Mouse (Mus musculus) myocyte (in vitro differentiated cells): Measurements from ENCODE around the gene Cdkl4. TPM values are rescaled to one million over a fixed set of nuclear protein-coding genes. Genes with fewer than 3 reads are reported as not detected.
A peak's percentile ranks its signal among the peaks of the same experiment; 100 is the strongest.

ENCODE experiments used
- H3K27me3 ChIP-seq: one replicate; pipeline ENCODE4 v1.6.1; 2011; ENCODE audit not compliant: control insufficient read depth, insufficient read depth, insufficient read length
- H3K36me3 ChIP-seq: one replicate; pipeline ENCODE4 v1.6.1; 2011; ENCODE audit not compliant: control insufficient read depth, insufficient read depth
- H3K4me2 ChIP-seq: one replicate; pipeline ENCODE4 v1.6.1; 2011; ENCODE audit warnings: low read depth, control low read depth
- H3K4me3 ChIP-seq: one replicate; pipeline ENCODE4 v1.5.1; 2011; ENCODE audit warnings: mild to moderate bottlenecking, control low read depth, moderate library complexity
- H3K79me2 ChIP-seq: one replicate; pipeline ENCODE4 v1.6.1; 2011; ENCODE audit not compliant: control insufficient read depth, insufficient read depth
- H3ac ChIP-seq: one replicate; pipeline ENCODE4 v1.6.1; 2011; ENCODE audit not compliant: control insufficient read depth, insufficient read length
- CEBPB ChIP-seq: IDR thresholded peaks from 2 replicates; pipeline ENCODE4 v1.6.1; 2011; ENCODE audit warnings: mild to moderate bottlenecking, moderate library complexity; ENCODE audit not compliant: poor library complexity, insufficient read depth, severe bottlenecking
- E2F4 ChIP-seq: IDR thresholded peaks from one replicate; pipeline ENCODE4 v1.6.1; 2011; ENCODE audit warnings: mild to moderate bottlenecking, control low read depth, moderate library complexity; ENCODE audit not compliant: insufficient read depth
- MAX ChIP-seq: IDR thresholded peaks from one replicate; pipeline ENCODE4 v1.6.1; 2011; ENCODE audit warnings: low read depth, mild to moderate bottlenecking, control low read depth
- MYOD1 ChIP-seq, 3 experiments: IDR thresholded peaks; one replicate each; pipeline ENCODE4 v1.6.1; 2011; ENCODE audit warnings: control low read depth in 2 of 3, low read depth in 2 of 3, mild to moderate bottlenecking in 2 of 3, moderate library complexity in 1 of 3; ENCODE audit not compliant: insufficient read length in 2 of 3, control insufficient read depth in 1 of 3
- MYOG ChIP-seq, 3 experiments: IDR thresholded peaks; one replicate each; pipeline ENCODE4 v1.6.1; 2011; ENCODE audit warnings: control low read depth in 2 of 3, low read depth in 2 of 3, mild to moderate bottlenecking in 2 of 3; ENCODE audit not compliant: insufficient read length in 2 of 3, control insufficient read depth in 1 of 3, insufficient read depth in 1 of 3
- POLR2A ChIP-seq: IDR thresholded peaks from one replicate; pipeline ENCODE4 v1.6.1; 2011; ENCODE audit warnings: low read depth, mild to moderate bottlenecking, control low read depth, moderate library complexity; ENCODE audit not compliant: insufficient read length
- POLR2AphosphoS2 ChIP-seq: IDR thresholded peaks from one replicate; pipeline ENCODE4 v1.6.1; 2011; ENCODE audit warnings: low read depth, control low read depth; ENCODE audit not compliant: insufficient read length
- REST ChIP-seq: IDR thresholded peaks from one replicate; pipeline ENCODE4 v1.6.1; 2011; ENCODE audit warnings: mild to moderate bottlenecking, control low read depth, moderate library complexity; ENCODE audit not compliant: insufficient read depth, insufficient read length
- SRF ChIP-seq: IDR thresholded peaks from one replicate; pipeline ENCODE4 v1.6.1; 2011; ENCODE audit warnings: low read depth; ENCODE audit not compliant: control insufficient read depth, insufficient read length
- TCF12 ChIP-seq: IDR thresholded peaks from one replicate; pipeline ENCODE4 v1.6.1; 2011; ENCODE audit warnings: mild to moderate bottlenecking, control low read depth; ENCODE audit not compliant: poor library complexity, insufficient read depth, severe bottlenecking
- TCF3 ChIP-seq: IDR thresholded peaks from one replicate; pipeline ENCODE4 v1.6.1; 2011; ENCODE audit warnings: low read depth, control low read depth; ENCODE audit not compliant: insufficient read length
- USF1 ChIP-seq: IDR thresholded peaks from one replicate; pipeline ENCODE4 v1.6.1; 2011; ENCODE audit warnings: low read depth, mild to moderate bottlenecking, control low read depth, moderate library complexity
- polyA plus RNA-seq: library from polyadenylated mRNA; unstranded; fragments of >200 nt; fragmentation: generic; extraction: Trizol; gene quantifications from one replicate; pipeline ENCODE4 v1.2.1, GENCODE M21; 2012; ENCODE audit warnings: missing spikeins

Cdkl4 gene
- polyA plus RNA-seq, 1 experiment, result 0.02 TPM

GRCm38 (mm10) chr17:80505342-80505741, 72.3 kb downstream of the Cdkl4 start:
- H3K4me2 ChIP-seq, result peak overlapping the region; percentile 38

GRCm38 (mm10) chr17:80501805-80502172, 75.8 kb downstream of the Cdkl4 start:
- Histone ChIP-seq H3K4me3 (no peak overlapping the region), H3K4me2 (no peak overlapping the region), H3K27me3 (no peaks in the 10 kb centered on the region), H3K79me2 (no peaks in the 10 kb centered on the region), H3K36me3 (no peaks in the 10 kb centered on the region), H3ac (no peak overlapping the region)
- TF ChIP-seq MAX (no peak), CEBPB (no peak), REST (no peak), POLR2AphosphoS2 (no peak), MYOG (IDR thresholded peaks at IDR 0.05; ENCODE audit: control insufficient read depth in 1 of 3, insufficient read depth in 1 of 3, insufficient read length in 2 of 3, low read depth in 2 of 3) (no peak), USF1 (no peak), SRF (no peak), TCF3 (no peak), MYOD1 (IDR thresholded peaks at IDR 0.05; ENCODE audit: control insufficient read depth in 1 of 3, insufficient read length in 2 of 3, low read depth in 2 of 3) (no peak), E2F4 (no peak), TCF12 (no peak), POLR2A (no peak)

More at GRCm38 (mm10) chr17:80505342-80505741, 72.3 kb downstream of the Cdkl4 start:
- Histone ChIP-seq H3K27me3 (no peaks in the 10 kb centered on the region), H3ac (no peak overlapping the region), H3K36me3 (no peaks in the 10 kb centered on the region), H3K79me2 (no peaks in the 10 kb centered on the region), H3K4me3 (no peak overlapping the region)
- TF ChIP-seq REST (no peak), USF1 (no peak), TCF12 (no peak), MAX (no peak), CEBPB (no peak), TCF3 (no peak), POLR2A (no peak), POLR2AphosphoS2 (no peak), MYOD1 (IDR thresholded peaks at IDR 0.05; ENCODE audit: control insufficient read depth in 1 of 3, insufficient read length in 2 of 3, low read depth in 2 of 3) (no peak)

- Histone ChIP-seq H3K4me3 (no peak overlapping the region), H3K79me2 (no peaks in the 10 kb centered on the region), H3K4me2 (no peak overlapping the region), H3ac (no peak overlapping the region), H3K36me3 (no peaks in the 10 kb centered on the region), H3K27me3 (no peaks in the 10 kb centered on the region)
- no peak for TF ChIP-seq USF1
- TF ChIP-seq CEBPB, result no peak
- no peak for TF ChIP-seq E2F4
- no peak for TF ChIP-seq MYOG (IDR thresholded peaks at IDR 0.05; ENCODE audit: control insufficient read depth in 1 of 3, insufficient read depth in 1 of 3, insufficient read length in 2 of 3, low read depth in 2 of 3)
- no peak for TF ChIP-seq REST
- TF ChIP-seq TCF12, result no peak
- TF ChIP-seq SRF, result no peak
- no peak for TF ChIP-seq POLR2AphosphoS2
These were observed 76.4 kb downstream of the Cdkl4 start for GRCm38 (mm10) chr17:80501037-80501804.

- Histone ChIP-seq H3K27me3 (no peaks in the 10 kb centered on the region), H3K36me3 (no peaks in the 10 kb centered on the region), H3K79me2 (no peaks in the 10 kb centered on the region), H3K4me2 (no peak overlapping the region), H3ac (no peak overlapping the region), H3K4me3 (no peak overlapping the region)
- TF ChIP-seq TCF12 (no peak), MYOG (IDR thresholded peaks at IDR 0.05; ENCODE audit: control insufficient read depth in 1 of 3, insufficient read depth in 1 of 3, insufficient read length in 2 of 3, low read depth in 2 of 3) (no peak), CEBPB (no peak), TCF3 (no peak), MAX (no peak), REST (no peak), MYOD1 (IDR thresholded peaks at IDR 0.05; ENCODE audit: control insufficient read depth in 1 of 3, insufficient read length in 2 of 3, low read depth in 2 of 3) (no peak), POLR2A (no peak), USF1 (no peak), SRF (no peak), POLR2AphosphoS2 (no peak), E2F4 (no peak)
These were observed 77.6 kb downstream of the Cdkl4 start for GRCm38 (mm10) chr17:80500025-80500424.

GRCm38 (mm10) chr17:80498600-80499268, 78.9 kb downstream of the Cdkl4 start:
- no peaks in the 10 kb centered on the region for H3K27me3 ChIP-seq
- no peak overlapping the region for H3K4me2 ChIP-seq
- H3K79me2 ChIP-seq, result no peaks in the 10 kb centered on the region
- TF ChIP-seq USF1, result no peak
- H3K36me3 ChIP-seq, result no peaks in the 10 kb centered on the region
- no peak overlapping the region for H3K4me3 ChIP-seq
- no peak overlapping the region for H3ac ChIP-seq
